Mouse (Mus musculus): Measurements from ENCODE around the gene Epm2a. TPM values are rescaled to one million over a fixed set of nuclear protein-coding genes. Genes with fewer than 3 reads are reported as not detected.

Gene Epm2a
- total and polyA plus RNA-seq, 3 experiments = 0.25 to 0.31 TPM; not detected in 1

DNA sequence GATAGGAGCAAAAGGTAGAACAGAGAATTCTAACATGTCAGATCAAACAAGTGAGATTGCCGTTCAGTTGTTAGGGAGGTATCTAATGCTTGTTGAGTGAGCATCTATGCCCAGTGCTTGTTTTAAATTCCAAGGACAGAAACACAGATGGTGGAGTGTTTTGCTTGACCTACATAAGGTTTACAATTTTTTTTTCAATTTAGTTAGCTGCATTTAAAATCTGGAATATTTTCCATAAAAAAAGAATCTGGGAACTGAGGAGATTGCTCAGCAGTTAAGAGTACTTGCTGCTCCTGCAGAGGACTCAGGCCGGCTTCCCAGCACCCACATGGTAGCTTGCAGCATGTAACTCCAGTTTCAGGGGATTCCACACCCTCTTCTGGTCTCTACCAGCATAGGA lies 109.3 kb downstream of the Epm2a start:
- Histone ChIP-seq H3K27me3 (ENCODE audit: control insufficient read depth in 1 of 2, insufficient read depth in 2 of 2, low read length in 2 of 2) (no peaks in the 10 kb centered on the region), H3K79me2 (ENCODE audit: control insufficient read depth, insufficient read depth, low read length, poor library complexity) (no peaks in the 10 kb centered on the region), H3K9me3 (replicated peaks; ENCODE audit: insufficient read depth, low read length) (no peaks in the 10 kb centered on the region), H3K4me3 (ENCODE audit: control insufficient read depth in 1 of 2, insufficient read depth in 1 of 2, low read depth in 2 of 2, low read length in 2 of 2) (no peak overlapping the region), H3K36me3 (ENCODE audit: control insufficient read depth in 1 of 2, insufficient read depth in 2 of 2, low read length in 2 of 2) (no peaks in the 10 kb centered on the region), H3K4me1 (ENCODE audit: control insufficient read depth in 1 of 2, insufficient read depth in 2 of 2, low read length in 2 of 2) (no peaks in the 10 kb centered on the region), H3K27ac (ENCODE audit: control insufficient read depth, low read depth, low read length) (no peak overlapping the region), H3K9ac (ENCODE audit: control insufficient read depth, low read depth, low read length, poor library complexity, severe bottlenecking) (no peak overlapping the region)
- no peak for DNase-seq (ENCODE audit: low read depth, low spot score)
- no peak for TF ChIP-seq E2F4 (IDR thresholded peaks at IDR 0.05; ENCODE audit: borderline replicate concordance, low read depth, low read length)
- no peak for TF ChIP-seq MAZ (IDR thresholded peaks at IDR 0.05; ENCODE audit: low read depth, low read length)
- no peak for TF ChIP-seq MAX (IDR thresholded peaks at IDR 0.05; ENCODE audit: low read length)
- TF ChIP-seq TAL1 (IDR thresholded peaks at IDR 0.05; ENCODE audit: low read length) = no peak
- TF ChIP-seq ETS1 (IDR thresholded peaks at IDR 0.05; ENCODE audit: low read depth, low read length) = no peak
- TF ChIP-seq UBTF (IDR thresholded peaks at IDR 0.05; ENCODE audit: borderline replicate concordance, insufficient read depth, low read depth, low read length) = no peak
- no peak for TF ChIP-seq ZNF384 (IDR thresholded peaks at IDR 0.05; ENCODE audit: low read depth, low read length)
- no peak for TF ChIP-seq POLR2AphosphoS2 (IDR thresholded peaks at IDR 0.05; ENCODE audit: low read length)
- no peak for TF ChIP-seq CTCF (IDR thresholded peaks at IDR 0.05 in 2 of 3, conservative IDR thresholded peaks at IDR 0.05 in 1 of 3; ENCODE audit: control insufficient read depth in 1 of 3, insufficient read depth in 1 of 3, low read depth in 2 of 3, low read length in 3 of 3, poor library complexity in 1 of 3, severe bottlenecking in 1 of 3)
- no peak for TF ChIP-seq GATA1 (IDR thresholded peaks at IDR 0.05; ENCODE audit: low read depth, low read length)
- no peak for TF ChIP-seq RCOR1 (IDR thresholded peaks at IDR 0.05; ENCODE audit: low read depth, low read length)

DNA sequence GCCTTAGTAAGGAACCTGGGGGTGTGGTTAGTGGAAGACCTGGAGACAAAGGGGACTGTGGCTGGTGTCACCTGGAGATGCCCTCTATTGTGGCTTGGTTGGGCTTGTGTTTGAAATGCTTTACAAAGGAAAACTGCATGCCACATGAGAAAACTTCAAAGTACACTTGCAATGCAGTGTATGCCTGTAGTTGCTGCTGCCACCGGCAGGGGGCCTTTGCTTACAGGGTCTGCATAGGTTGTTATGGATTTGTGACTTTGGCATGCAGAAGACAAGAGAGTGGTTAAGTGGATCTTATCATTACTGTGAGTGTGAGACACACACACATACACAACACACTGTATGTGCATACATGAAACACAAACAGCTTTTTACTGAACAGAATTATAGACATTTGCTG lies 114.2 kb downstream of the Epm2a start:
- Histone ChIP-seq H3K36me3 (ENCODE audit: control insufficient read depth in 1 of 2, insufficient read depth in 2 of 2, low read length in 2 of 2) (no peaks in the 10 kb centered on the region), H3K27ac (ENCODE audit: control insufficient read depth, low read depth, low read length) (no peak overlapping the region), H3K4me1 (ENCODE audit: control insufficient read depth in 1 of 2, insufficient read depth in 2 of 2, low read length in 2 of 2) (no peaks in the 10 kb centered on the region), H3K9me3 (replicated peaks; ENCODE audit: insufficient read depth, low read length) (no peaks in the 10 kb centered on the region), H3K4me3 (ENCODE audit: control insufficient read depth in 1 of 2, insufficient read depth in 1 of 2, low read depth in 2 of 2, low read length in 2 of 2) (no peak overlapping the region), H3K9ac (ENCODE audit: control insufficient read depth, low read depth, low read length, poor library complexity, severe bottlenecking) (no peak overlapping the region), H3K79me2 (ENCODE audit: control insufficient read depth, insufficient read depth, low read length, poor library complexity) (no peaks in the 10 kb centered on the region), H3K27me3 (ENCODE audit: control insufficient read depth in 1 of 2, insufficient read depth in 2 of 2, low read length in 2 of 2) (no peaks in the 10 kb centered on the region)
- TF ChIP-seq SMC3 (IDR thresholded peaks at IDR 0.05; ENCODE audit: low read depth, low read length) (peak; percentile 38), MYB (IDR thresholded peaks at IDR 0.05; ENCODE audit: low read depth, low read length) (no peak), SIN3A (IDR thresholded peaks at IDR 0.05; ENCODE audit: low read length) (no peak), CTCF (IDR thresholded peaks at IDR 0.05 in 2 of 3, conservative IDR thresholded peaks at IDR 0.05 in 1 of 3; ENCODE audit: control insufficient read depth in 1 of 3, insufficient read depth in 1 of 3, low read depth in 2 of 3, low read length in 3 of 3, poor library complexity in 1 of 3, severe bottlenecking in 1 of 3) (peak; percentile 41 to 51 (median 43))
- DNase-seq (ENCODE audit: low read depth, low spot score) = peak; percentile 17

DNA sequence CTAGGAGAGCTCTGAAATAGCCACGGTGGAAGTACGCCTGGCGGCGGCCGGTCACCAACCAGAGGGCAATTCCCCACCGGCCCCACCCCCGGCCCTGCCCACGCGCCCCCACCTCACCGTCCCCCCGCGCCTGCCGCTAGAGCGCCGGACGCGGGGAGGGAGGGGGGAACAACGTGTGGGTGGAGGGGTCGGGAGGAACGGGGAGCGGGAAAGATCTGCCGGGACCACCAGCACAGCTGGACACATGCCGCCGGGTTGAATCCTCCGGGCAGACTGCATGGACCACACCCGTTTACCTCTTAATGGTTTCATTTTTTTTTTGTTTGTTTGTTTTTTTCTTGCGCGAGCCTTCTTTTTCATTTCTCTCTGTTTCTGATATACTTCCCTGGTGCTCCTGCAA lies 148.8 kb downstream of the Epm2a start:
- TF ChIP-seq CTCF (IDR thresholded peaks at IDR 0.05 in 2 of 3, conservative IDR thresholded peaks at IDR 0.05 in 1 of 3; ENCODE audit: control insufficient read depth in 1 of 3, insufficient read depth in 1 of 3, low read depth in 2 of 3, low read length in 3 of 3, poor library complexity in 1 of 3, severe bottlenecking in 1 of 3) (peak in 1 of 3 experiments; percentile 22; a peak in 1 of 6 replicates), MXI1 (IDR thresholded peaks at IDR 0.05; ENCODE audit: low read depth, low read length) (no peak)
- Histone ChIP-seq H3K4me3 (ENCODE audit: control insufficient read depth in 1 of 2, insufficient read depth in 1 of 2, low read depth in 2 of 2, low read length in 2 of 2) (no peak overlapping the region), H3K4me1 (ENCODE audit: control insufficient read depth in 1 of 2, insufficient read depth in 2 of 2, low read length in 2 of 2) (no peaks in the 10 kb centered on the region), H3K9me3 (replicated peaks; ENCODE audit: insufficient read depth, low read length) (no peaks in the 10 kb centered on the region), H3K27me3 (ENCODE audit: control insufficient read depth in 1 of 2, insufficient read depth in 2 of 2, low read length in 2 of 2) (no peaks in the 10 kb centered on the region), H3K36me3 (ENCODE audit: control insufficient read depth in 1 of 2, insufficient read depth in 2 of 2, low read length in 2 of 2) (no peaks in the 10 kb centered on the region), H3K79me2 (ENCODE audit: control insufficient read depth, insufficient read depth, low read length, poor library complexity) (no peaks in the 10 kb centered on the region), H3K27ac (ENCODE audit: control insufficient read depth, low read depth, low read length) (no peak overlapping the region), H3K9ac (ENCODE audit: control insufficient read depth, low read depth, low read length, poor library complexity, severe bottlenecking) (no peak overlapping the region)
- DNase-seq (ENCODE audit: low read depth, low spot score) = peak; percentile 76

Other genes starting within 250 kb of the Epm2a start
- 11.0 and 14.3 TPM in 2 replicates for gene Shprh, start 194.0 kb upstream of the Epm2a start, total RNA-seq (2012; rRNA removed)
- gene Shprh, start 194.0 kb upstream of the Epm2a start, polyA plus RNA-seq (2012; ENCODE audit: insufficient read depth in 1 of 2, insufficient read length in 2 of 2, low read depth in 1 of 2, low replicate concordance in 2 of 2, missing spikeins in 1 of 2) = 10 to 100 TPM in 1 of 2 experiments, not detected in 1; 13.3 TPM
- gene Fbxo30, start 62.1 kb upstream of the Epm2a start, total RNA-seq (2012; rRNA removed) = 10.1 and 12.2 TPM in 2 replicates
- gene Fbxo30, start 62.1 kb upstream of the Epm2a start, polyA plus RNA-seq (2012; ENCODE audit: insufficient read depth in 1 of 2, insufficient read length in 2 of 2, low read depth in 1 of 2, low replicate concordance in 2 of 2, missing spikeins in 1 of 2) = 10 to 100 TPM in 1 of 2 experiments, not detected in 1; 10.8 TPM